Mouse (Mus musculus) frontal cortex, postnatal 25 days (tissue): ENCODE measurements at regions not wholly inside any gene's neighbourhood (a gene's known extent, or its start where the extent isn't known, plus 50 kb on each side); places are given as distances from the start of the nearest gene placed in this dataset.
"Not testable (repeated sequence)": the region's sequence is repeated elsewhere in the genome, so short reads cannot be mapped to it uniquely, and the experiment has no call there.

Experiments
- DNase-seq, 2 experiments: peaks; one replicate each; pipeline ENCODE4 v3.0.0; 2022; ENCODE audit warnings: low spot score in 2 of 2

- no peak for DNase-seq
Observed at GRCm38 (mm10) chr5:129353549-129353948, 147.5 kb upstream of the Sfswap start.

GRCm38 (mm10) chr5:129354877-129355276 lies 146.1 kb upstream of the Sfswap start:
- DNase-seq: no peak

GRCm38 (mm10) chr5:129361527-129361926 lies 139.5 kb upstream of the Sfswap start:
- no peak for DNase-seq

DNA sequence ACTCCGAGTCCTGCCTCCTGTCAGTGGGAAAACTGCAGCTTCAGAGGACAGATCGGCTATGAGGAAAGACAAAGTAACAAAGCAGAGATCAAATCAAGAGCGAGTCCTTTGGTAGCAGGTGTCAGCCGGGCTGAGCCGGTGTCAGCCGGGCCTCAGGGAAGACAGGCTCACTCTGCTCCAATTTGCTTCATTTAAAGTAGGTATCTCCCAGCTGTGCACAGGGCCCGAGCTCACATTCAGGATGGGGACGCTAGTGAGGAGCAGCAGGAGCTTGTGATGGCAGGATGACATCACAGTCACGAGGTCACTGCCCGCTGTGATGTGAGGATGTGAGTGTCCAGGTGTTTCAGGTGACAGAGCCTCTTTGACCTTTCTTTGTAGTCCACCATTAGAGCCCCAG lies 137.8 kb upstream of the Sfswap start:
- no peak for DNase-seq

- no peak for DNase-seq
Observed at GRCm38 (mm10) chr5:129365026-129365425, 136.0 kb upstream of the Sfswap start.

- DNase-seq: no peak
Observed at GRCm38 (mm10) chr5:129367266-129367665, 133.8 kb upstream of the Sfswap start.

DNA sequence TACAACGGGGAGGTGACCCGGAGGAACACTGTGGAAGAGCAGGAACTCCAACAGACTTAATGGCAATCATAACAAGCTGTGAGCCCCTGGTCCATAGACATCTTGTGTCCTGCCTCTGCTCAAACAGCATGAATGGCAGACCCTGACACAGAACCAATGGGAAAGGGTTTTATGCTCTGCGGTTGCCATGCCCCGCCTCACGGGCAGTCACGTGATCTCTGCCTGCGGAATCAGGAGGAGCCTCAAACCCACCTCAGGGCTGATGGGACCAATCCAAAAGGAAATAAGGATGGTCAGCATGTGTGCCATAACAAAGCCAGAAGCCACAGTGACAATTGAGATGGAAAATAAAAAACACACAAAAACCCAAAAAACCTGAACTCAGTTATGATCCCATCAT lies 120.2 kb upstream of the Sfswap start:
- DNase-seq: no peak

- no peak for DNase-seq
Observed at GRCm38 (mm10) chr5:129384976-129385375, 116.0 kb upstream of the Sfswap start.

- DNase-seq: not testable (repeated sequence)
Observed at GRCm38 (mm10) chr5:129385965-129386643, 114.9 kb upstream of the Sfswap start.

- DNase-seq: not testable (repeated sequence)
Observed at GRCm38 (mm10) chr5:129386671-129387070, 114.3 kb upstream of the Sfswap start.

DNA sequence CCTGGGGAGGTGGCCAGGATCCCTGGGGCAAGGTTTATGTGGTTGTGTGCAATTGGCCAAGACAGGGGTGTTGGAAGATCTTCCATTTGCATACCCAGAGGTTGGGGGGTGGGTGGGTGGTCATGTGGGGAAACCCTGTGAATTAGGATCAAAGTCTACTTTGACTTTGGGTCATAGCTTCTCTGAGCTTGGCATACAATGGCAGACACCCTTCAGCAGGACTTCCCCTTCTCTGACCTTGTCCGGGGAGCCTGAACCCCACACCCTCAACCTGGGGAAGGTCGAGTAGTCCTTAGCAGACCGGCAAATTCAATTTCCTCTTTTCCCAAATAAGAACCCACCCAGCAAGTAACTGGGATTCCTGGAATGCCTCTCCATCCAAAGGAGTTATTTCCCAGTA lies 113.7 kb upstream of the Sfswap start:
- no peak for DNase-seq

GRCm38 (mm10) chr5:129390921-129391371 lies 110.1 kb upstream of the Sfswap start:
- no peak for DNase-seq

DNA sequence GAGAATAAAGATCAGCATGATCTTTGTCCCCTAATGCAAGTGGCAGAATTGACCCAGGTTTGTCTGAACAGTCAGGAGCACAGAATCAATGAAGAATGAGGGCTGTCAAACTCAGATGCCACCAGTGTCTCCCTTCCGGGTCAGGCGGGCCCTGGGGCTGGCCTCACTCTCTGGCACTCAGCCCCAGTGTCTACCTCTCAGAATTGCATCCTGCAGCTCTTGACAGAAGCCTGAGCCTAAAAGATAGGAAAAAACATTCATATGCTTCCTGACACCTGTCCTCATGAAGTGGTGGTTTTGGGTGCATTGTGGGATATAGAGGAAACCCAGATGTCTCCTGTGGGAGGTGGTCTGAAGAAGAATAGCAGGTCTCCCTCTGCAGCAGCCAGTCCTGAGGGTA lies 107.9 kb upstream of the Sfswap start:
- no peak for DNase-seq

DNA sequence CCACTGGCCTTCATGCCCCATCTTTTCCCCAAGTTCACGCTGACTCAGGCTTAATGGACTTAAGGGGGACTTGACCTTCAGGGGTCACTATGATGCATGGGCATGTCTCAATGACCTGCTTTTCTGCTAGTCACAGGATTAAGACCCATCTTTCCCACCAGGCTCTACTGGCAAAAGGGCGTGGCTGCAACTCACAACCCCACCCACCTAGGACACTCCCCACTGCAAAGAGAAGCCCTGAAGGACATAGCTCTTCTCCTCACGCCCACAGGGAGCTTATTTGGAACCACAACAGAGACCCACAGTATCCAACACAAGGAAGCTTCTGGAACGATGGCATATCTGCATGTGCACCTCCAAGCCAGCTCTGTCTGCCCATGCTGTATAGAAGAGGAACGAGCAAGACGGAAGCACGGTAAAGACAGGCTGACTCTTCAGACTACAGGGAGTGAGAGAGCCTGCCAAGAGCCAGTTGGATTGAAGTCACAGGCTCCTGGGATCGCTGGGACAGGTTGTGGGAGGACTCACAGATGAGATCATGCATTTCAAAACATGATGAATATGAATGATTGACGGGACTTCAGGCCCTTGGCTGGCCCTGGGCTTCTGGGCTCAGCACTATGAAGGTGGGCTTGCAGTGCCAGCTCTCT lies 107.3 kb upstream of the Sfswap start:
- DNase-seq: no peak

DNA sequence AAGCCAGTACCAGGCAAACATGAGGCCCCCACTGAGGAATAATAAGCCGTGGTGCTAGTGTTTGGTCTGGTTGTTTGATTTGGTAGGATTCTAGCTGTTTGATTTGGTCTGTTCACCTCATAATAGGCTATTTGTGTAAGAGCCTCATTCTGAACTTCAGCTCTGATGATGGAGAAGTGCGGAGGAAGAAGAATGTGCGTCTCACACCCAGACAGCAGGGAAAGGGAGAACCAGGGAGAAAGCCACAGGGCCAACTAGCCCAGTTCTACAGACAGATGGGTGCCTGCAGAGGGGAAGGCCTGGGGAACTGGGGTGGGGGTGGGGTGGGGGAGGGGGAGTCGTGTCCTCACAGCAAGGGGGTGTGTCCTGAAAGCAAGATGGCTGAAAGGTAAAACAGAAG lies 106.6 kb upstream of the Sfswap start:
- DNase-seq: no peak

DNA sequence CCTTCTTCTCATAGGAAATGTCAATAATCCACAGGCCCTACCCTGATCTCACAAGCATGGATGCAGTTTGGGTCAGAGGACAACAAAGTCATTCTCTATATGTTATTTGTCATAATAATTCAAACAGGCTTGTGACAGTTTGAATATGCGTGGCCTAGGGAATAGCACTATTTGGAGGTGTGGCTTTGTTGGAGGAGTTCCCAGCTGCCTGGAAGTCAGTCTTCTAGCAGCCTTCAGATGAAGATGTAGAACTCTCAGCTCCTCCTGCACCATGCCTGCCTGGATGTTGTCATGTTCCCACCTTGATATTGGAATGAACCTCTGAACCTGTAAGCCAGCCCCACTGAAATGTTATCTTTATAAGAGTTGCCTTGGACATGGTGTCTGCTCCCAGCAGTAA lies 103.7 kb upstream of the Sfswap start:
- DNase-seq: no peak

- no peak for DNase-seq
Observed at GRCm38 (mm10) chr5:129406259-129406658, 94.8 kb upstream of the Sfswap start.

DNA sequence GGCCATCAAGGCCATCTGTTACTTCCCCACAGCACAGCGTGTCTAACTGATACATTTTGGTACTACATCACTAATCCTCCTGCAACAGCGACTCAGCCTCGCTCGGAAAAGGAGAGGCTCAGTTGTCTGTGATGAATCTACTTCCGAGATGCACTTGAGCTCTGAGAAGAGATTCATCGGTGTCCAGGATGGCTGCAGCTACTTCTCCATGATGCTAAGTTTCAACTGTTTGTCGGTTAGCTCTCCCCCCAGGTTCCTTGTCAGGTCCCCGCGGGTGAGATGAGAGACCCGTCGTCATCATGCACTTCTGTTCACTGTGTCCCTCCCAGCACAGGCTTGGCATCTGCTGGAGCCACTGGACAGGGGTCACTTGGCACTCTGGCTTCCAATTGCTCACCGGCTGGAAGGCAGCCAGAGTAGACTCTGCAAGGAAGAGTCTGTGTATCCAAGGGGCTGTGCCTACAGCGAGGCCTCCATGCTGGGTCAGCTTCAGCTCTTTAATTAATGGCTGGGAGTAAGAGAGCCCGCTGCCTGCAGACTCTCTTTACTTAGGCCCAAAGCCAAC lies 91.5 kb upstream of the Sfswap start:
- no peak for DNase-seq

DNA sequence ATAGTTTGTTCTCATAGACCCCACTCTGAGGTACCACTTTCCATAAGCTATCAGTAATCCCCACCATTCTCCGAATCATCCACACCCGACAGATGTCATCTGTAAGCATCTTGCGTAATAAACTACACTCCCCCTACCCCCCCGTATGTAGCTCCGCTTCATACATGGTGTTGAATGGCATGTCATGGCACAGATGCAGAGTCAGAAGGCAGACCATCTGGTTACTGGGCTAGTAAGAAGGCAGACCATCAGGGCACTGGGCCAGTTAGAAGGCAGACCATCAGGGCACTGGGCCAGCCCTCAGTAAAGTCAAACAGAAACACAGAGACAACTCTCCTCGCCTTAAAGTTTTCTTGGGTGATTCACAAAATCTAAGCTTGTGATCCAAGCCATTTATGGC lies 88.9 kb upstream of the Sfswap start:
- no peak for DNase-seq

GRCm38 (mm10) chr5:129414960-129415706 lies 85.9 kb upstream of the Sfswap start:
- DNase-seq: no peak

DNA sequence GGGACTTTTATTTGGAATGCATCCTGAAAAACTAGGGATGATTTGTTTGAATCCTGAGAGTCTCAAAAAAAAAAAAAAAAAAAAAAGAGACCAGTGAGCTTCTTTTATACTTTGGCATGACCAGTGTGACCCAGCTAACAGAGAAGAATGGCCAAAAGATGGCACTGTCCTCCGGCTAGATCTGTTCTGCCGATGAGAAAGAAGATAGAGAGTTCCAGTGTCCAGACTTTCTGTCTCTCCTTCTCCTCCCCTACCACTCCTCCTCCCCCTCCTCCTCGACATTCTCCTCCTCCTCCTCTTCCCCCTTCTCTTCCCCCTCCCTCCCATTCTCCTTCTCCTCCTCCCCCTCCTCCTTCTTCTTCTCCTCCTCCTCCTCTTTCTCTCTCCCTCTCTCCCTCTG lies 84.6 kb upstream of the Sfswap start:
- DNase-seq: no peak

DNA sequence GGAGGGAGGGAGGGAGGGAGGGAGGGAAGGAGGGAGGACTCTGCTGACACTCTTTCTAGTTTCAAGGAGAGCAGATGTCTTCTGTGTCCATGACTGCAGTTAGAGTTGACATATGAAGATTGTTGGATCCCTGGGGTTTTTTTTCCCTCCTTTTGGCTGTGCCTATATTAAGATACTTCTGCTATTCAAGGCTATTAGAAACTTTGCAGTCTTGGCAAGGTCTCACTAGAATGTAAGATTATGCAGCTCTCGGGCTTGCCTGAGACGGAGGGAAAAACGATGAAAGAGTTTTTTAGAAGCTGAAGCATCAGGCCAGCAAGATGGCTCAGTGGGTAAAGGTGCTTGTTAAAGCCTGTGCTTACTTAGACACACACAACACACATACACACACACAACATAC lies 83.5 kb upstream of the Sfswap start:
- DNase-seq: no peak

GRCm38 (mm10) chr5:129420981-129421380 lies 80.0 kb upstream of the Sfswap start:
- no peak for DNase-seq
